Mouse (Mus musculus) stomach, postnatal 0 days (tissue): ENCODE measurements around the gene Hap1. TPM values are rescaled to one million over a fixed set of nuclear protein-coding genes. Genes with fewer than 3 reads are reported as not detected.
A peak's percentile ranks its signal among the peaks of the same experiment; 100 is the strongest.
"Not testable (repeated sequence)": the region's sequence is repeated elsewhere in the genome, so short reads cannot be mapped to it uniquely, and the experiment has no call there.

Experiments used
- ATAC-seq: fragments of 200-750 bp; cut with Nextera tagmentation; 2 replicates; pipeline ENCODE4 v1.8.0; 2017; ENCODE audit not compliant: low FRiP score, low TSS enrichment
- DNase-seq: peaks from one replicate; pipeline ENCODE4 v3.0.0-alpha.2; 2016; ENCODE audit warnings: low spot score
- H3K27ac ChIP-seq: fragments of 300-500 bp; sonication (generic); replicated peaks from 2 replicates; pipeline ENCODE4 v1.5.1; 2014; ENCODE audit warnings: mild to moderate bottlenecking, control low read depth
- H3K27me3 ChIP-seq: fragments of 300-500 bp; sonication (generic); 2 replicates; pipeline ENCODE4 v1.6.1; 2014; ENCODE audit warnings: low read length; ENCODE audit not compliant: control insufficient read depth, insufficient read depth
- H3K36me3 ChIP-seq: fragments of 300-500 bp; sonication (generic); 2 replicates; pipeline ENCODE4 v1.6.1; 2014; ENCODE audit warnings: low read length, mixed read lengths; ENCODE audit not compliant: control insufficient read depth, insufficient read depth
- H3K4me1 ChIP-seq: fragments of 300-500 bp; sonication (generic); replicated peaks from 2 replicates; pipeline ENCODE4 v1.6.1; 2014; ENCODE audit warnings: antibody characterized with exemption; ENCODE audit not compliant: control insufficient read depth, insufficient read depth
- H3K4me2 ChIP-seq: fragments of 300-500 bp; sonication (generic); replicated peaks from 2 replicates; pipeline ENCODE4 v1.6.1; 2014; ENCODE audit warnings: low read depth, mild to moderate bottlenecking, control low read depth, moderate library complexity
- H3K4me3 ChIP-seq: fragments of 300-500 bp; sonication (generic); 2 replicates; pipeline ENCODE4 v1.5.1; 2014; ENCODE audit warnings: low read depth, low read length, control low read depth
- H3K9ac ChIP-seq: fragments of 300-500 bp; sonication (generic); 2 replicates; pipeline ENCODE4 v1.6.1; 2014; ENCODE audit warnings: mild to moderate bottlenecking, low read length, control low read depth, mixed read lengths
- H3K9me3 ChIP-seq: fragments of 300-500 bp; sonication (generic); 2 replicates; pipeline ENCODE4 v1.6.1; 2016; ENCODE audit warnings: low read length; ENCODE audit not compliant: control insufficient read depth
- CTCF ChIP-seq: IDR thresholded peaks from 2 replicates; pipeline ENCODE4 v1.5.1; 2016; ENCODE audit warnings: antibody characterized with exemption, low read depth, mild to moderate bottlenecking, moderate library complexity
- EP300 ChIP-seq: optimal IDR thresholded peaks from 2 replicates; pipeline ENCODE3; 2016; ENCODE audit warnings: antibody characterized with exemption
- WGBS: fragments of 180-500 bp; shearing (Covaris S2); extraction: QIAGEN DNeasy Blood & Tissue Kit; methylation state at CpG from one replicate; pipeline ENCODE4 v1.1.7; 2014; 5-methylcytosine and 5-hydroxymethylcytosine counted together
- polyA plus RNA-seq: library from polyadenylated mRNA; unstranded; fragments of >200 nt; fragmentation: Nextera tagmentation; extraction: Ambion mirVana; gene quantifications from 2 replicates; pipeline ENCODE4 v1.2.1, GENCODE M21; 2015

Hap1 gene
- polyA plus RNA-seq, 1 experiment from 2014 or later, result 7.9 TPM

DNA sequence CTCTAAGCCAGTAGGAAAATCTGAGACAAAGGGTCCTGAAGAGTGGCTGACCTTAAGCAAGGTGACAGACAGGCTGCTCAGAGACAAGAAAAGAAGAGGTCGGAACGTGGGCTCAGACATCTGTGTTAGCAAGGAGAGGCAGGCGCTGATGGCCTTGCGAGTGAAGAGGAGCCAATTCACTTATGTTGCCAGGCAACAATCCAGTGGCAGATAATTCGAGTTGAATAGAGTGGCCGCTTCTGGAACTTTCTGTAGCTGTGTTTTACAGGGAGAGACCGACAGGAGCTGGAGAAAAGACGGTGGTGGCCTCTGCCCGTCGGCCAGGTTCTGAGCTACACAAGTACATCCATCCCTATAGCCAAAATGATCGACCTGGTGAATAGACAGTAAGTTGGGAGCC, 28.6 kb downstream of the Hap1 start:
- WGBS, result 81% methylated on average over 11 of the region's 11 CpGs
- no peak for ATAC-seq
- no peak for TF ChIP-seq CTCF
- no peak for TF ChIP-seq EP300
- Histone ChIP-seq H3K4me3 (no peak overlapping the region), H3K36me3 (peaks cover 3% of the 10 kb centered on the region; the same call in 1 of the 2 replicates), H3K9me3 (no peaks in the 10 kb centered on the region), H3K9ac (no peak overlapping the region), H3K4me1 (no peaks in the 10 kb centered on the region), H3K4me2 (no peak overlapping the region), H3K27ac (no peak overlapping the region), H3K27me3 (no peaks in the 10 kb centered on the region)
- no peak for DNase-seq

DNA sequence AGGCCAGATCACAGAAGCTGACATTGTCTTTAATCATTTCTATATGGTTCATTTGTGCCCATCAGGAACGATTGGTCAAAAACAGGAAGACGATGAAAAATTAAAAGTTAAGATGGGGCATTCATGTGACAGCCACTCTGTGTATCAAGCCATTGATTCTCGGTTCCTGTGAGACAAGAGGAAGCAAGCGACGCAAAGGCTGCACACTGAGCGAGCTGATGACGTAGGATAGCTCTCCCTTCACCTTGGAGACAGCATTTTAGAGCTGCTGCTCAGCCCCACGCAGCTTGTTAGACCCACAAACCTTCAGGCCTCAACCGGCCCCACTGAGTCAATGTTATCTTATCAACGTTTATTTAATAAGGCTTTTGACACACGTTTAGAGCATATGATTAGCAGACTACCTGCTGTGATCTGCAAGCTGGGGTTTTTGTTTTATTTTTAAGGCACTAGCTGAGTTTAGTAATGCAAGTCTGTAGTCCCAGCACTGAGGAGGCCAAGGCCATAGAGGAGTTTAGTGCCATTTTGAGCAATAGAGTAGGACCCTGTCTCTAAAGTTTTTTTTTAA, 30.8 kb downstream of the Hap1 start:
- WGBS, result 58% methylated on average over 11 of the region's 11 CpGs

DNA sequence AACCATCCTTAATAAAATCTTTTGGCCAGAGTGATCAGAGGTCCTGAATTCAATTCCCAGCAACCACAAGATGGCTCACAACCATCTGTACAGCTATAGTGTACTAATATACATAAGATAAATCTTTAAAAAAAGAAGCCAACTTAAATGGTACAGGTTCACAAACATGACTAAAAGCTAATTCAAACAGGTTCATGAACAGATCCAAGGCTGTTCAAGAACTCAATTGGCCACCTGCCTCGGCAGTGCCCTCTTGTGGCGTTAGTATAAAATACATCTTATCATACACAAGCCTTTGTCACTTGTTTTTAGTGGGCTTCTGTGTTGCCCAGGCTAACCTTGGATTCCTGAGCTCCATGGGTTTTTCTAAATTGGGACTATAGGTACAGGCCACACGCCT, 32.4 kb downstream of the Hap1 start:
- Histone ChIP-seq H3K4me1 (no peaks in the 10 kb centered on the region), H3K36me3 (peaks cover 13% of the 10 kb centered on the region), H3K4me2 (no peak overlapping the region), H3K9me3 (no peaks in the 10 kb centered on the region), H3K9ac (no peak overlapping the region), H3K27ac (no peak overlapping the region), H3K4me3 (no peak overlapping the region), H3K27me3 (no peaks in the 10 kb centered on the region)
- TF ChIP-seq EP300 (no peak), CTCF (peak; percentile 86)
- WGBS, result 25% methylated on average over 3 of the region's 3 CpGs
- DNase-seq (peak; percentile 69), ATAC-seq (no peak)

More for the DNA sequence above, 30.8 kb downstream of the Hap1 start:
- TF ChIP-seq CTCF (no peak), EP300 (no peak)
- H3K9ac ChIP-seq, result no peak overlapping the region
- DNase-seq (no peak), ATAC-seq (no peak)
- H3K4me3 ChIP-seq, result no peak overlapping the region
- no peak overlapping the region for H3K27ac ChIP-seq
- no peaks in the 10 kb centered on the region for H3K4me1 ChIP-seq
- H3K27me3 ChIP-seq, result no peaks in the 10 kb centered on the region
- H3K4me2 ChIP-seq, result no peak overlapping the region
- no peaks in the 10 kb centered on the region for H3K9me3 ChIP-seq
- H3K36me3 ChIP-seq, result peaks cover 13% of the 10 kb centered on the region

DNA sequence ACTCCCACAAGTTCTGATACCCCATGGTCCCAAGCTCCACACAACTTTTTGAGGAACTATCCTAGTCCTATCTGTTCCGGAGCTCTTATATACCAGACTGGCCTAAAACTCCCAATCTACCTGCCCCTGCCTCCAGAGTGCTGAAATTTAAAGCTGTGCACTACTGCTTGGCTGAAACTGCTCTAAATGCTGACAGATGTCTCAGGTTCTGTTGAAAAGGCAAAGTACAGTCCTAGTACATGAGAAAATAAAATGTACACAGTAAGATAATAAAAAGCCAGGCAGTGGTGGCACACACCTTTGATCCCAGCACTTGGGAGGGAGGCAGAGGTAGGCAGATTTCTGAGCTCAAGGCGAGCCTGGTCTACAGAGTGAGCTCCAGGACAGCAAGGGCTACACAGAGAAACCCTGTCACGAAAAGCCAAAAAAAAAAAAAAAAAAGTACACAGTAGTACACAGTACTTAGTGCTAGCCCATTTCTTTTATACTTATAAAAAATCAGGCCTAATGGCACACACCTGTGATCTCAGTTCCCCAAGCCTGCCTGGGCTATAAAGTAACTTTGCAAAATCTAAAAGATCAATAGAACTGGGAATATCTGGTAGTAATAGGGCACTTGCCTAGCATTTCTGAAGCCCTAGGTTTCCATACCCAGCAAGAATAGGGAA, 33.2 kb downstream of the Hap1 start:
- Histone ChIP-seq H3K9ac (no peak overlapping the region), H3K4me3 (no peak overlapping the region), H3K4me1 (no peaks in the 10 kb centered on the region), H3K9me3 (no peaks in the 10 kb centered on the region), H3K27me3 (no peaks in the 10 kb centered on the region), H3K36me3 (peaks cover 13% of the 10 kb centered on the region), H3K4me2 (no peak overlapping the region), H3K27ac (no peak overlapping the region)
- DNase-seq (no peak), ATAC-seq (no peak)
- TF ChIP-seq CTCF (no peak), EP300 (no peak)
- WGBS, result 58% methylated on average over 3 of the region's 3 CpGs

DNA sequence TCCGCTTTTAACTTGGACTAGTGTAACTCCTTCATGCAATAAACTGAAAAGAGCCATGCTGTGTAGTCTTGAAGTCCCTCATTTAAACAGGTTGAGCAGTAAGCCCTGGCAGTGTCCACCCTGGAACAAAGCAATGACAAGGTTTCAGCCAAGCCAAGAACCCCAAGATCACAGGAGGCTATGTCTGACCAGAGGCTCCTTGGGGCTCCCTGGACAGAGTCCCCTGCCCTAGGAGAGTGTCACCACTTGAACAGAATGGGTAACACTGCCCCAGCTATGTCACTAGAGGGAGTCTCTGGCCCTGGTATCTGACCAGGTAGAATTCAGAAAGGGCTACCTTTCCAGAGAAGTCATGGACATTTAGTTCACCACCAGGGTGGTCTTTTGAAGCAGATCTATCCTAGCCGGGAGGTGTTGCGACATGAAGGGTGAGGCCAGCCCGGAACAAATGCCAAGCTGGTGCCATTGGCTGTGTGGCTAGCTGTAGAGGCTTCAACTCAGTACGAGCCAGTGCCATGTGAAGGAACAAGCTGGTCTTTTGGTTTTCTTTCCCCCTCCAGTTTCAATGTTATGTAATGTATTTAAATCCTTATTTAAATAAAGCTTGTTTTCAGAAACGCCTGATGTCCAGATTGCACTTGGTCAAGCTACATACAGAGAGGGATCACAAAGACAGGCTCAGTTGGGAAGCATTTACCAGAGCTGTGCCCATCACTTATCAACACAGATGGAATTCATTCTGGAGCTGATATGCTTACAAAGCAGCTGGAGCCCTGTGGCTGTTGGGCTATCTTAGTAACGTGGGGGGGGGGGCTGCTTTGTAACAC, 34.2 kb downstream of the Hap1 start:
- not testable (repeated sequence) for H3K9ac ChIP-seq, H3K4me1 ChIP-seq, DNase-seq, H3K4me3 ChIP-seq, ATAC-seq, H3K9me3 ChIP-seq, H3K27me3 ChIP-seq, H3K27ac ChIP-seq
- peak; percentile 22 for TF ChIP-seq CTCF
- Histone ChIP-seq H3K36me3 (peaks cover 13% of the 10 kb centered on the region), H3K4me2 (0 out of 2 replicates have a peak overlapping the region, but pooled peaks have one; percentile 3)
- WGBS, result 62% methylated on average over 7 of the region's 7 CpGs

DNA sequence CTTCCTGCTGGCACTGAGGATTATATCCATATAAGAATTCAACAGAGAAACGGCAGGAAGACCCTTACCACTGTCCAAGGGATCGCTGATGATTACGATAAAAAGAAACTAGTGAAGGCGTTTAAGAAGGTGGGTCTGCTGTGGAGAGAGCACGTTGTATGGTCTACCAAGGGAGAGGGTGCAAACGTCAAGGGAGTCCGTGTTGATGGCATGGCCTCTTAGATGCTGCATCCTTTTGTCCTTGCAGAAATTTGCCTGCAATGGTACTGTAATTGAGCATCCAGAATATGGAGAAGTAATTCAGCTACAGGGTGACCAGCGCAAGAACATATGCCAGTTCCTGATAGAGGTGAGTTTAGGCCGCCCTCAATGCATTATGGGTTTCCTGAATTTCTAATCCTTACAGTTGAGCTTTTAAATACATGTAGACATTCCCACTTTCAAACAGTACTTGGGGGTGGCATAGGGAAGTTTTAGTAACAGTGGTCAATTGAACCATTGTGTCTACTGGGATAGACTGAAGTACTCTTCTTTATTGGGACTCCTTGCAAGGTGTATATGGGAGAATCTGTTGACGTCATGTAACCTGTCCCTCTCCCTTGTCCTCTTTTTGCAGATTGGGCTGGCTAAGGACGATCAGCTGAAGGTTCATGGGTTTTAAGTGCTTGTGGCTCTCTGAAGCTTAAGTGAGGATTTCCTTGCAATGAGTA, 35.1 kb downstream of the Hap1 start:
- H3K27me3 ChIP-seq, H3K4me1 ChIP-seq, DNase-seq, H3K9me3 ChIP-seq: not testable (repeated sequence)
- Histone ChIP-seq H3K9ac (peak overlapping the region; percentile 61), H3K36me3 (peaks cover 13% of the 10 kb centered on the region), H3K27ac (peak overlapping the region; percentile 100), H3K4me2 (peak overlapping the region; percentile 69), H3K4me3 (peak overlapping the region; percentile 70)
- WGBS, result 13% methylated on average over 11 of the region's 11 CpGs
- ATAC-seq, result peak; percentile 2; the same call in 1 of the 2 replicates
